ENCODE assay signal across 8 mouse cellular contexts in genomic region chr6:52795029-52795841, GRCm38 (mm10).
DNase-seq lines count a peak whose midpoint lies in the region; TF ChIP-seq lines count a peak whose summit lies in the region.

No protein-coding gene starts in this region.

- peak; percentile 77 to 84 for DNase-seq in cerebellum, postnatal 10 days
- no peak for DNase-seq in cerebellum, postnatal 36 days
- DNase-seq in kidney, adult 2 months = peak; percentile 8
- no peak for DNase-seq in kidney, adult 11 months
- DNase-seq in right cerebral cortex, postnatal 10 days (ENCODE audit: low spot score in 2 of 2) = peak; percentile 52 to 57
- no peak for DNase-seq in right cerebral cortex, adult 18-20 months
- DNase-seq in yolk sac, embryonic 10.5 days (ENCODE audit: low spot score) = peak; percentile 26
- DNase-seq in thymus, postnatal 14 days = no peak

- H3K4me3 ChIP-seq in kidney, adult 2 months (ENCODE audit: insufficient read depth, low read depth, low read length) = no peak overlapping the region

- TF ChIP-seq POLR2A in kidney, adult 2 months (IDR thresholded peaks at IDR 0.05; ENCODE audit: low read depth, low read length) = no peak

- no peaks in the 10 kb centered on the region for H3K27me3 ChIP-seq in kidney, adult 2 months (replicated peaks; ENCODE audit: control insufficient read depth, insufficient read depth, low read length)

- no peaks in the 10 kb centered on the region for H3K4me1 ChIP-seq in kidney, adult 2 months (ENCODE audit: control insufficient read depth, insufficient read depth, low read length)

- no peak for TF ChIP-seq CTCF in kidney, adult 2 months (conservative IDR thresholded peaks at IDR 0.05; ENCODE audit: insufficient read depth, insufficient read length, low read depth, low read length)

- no peaks in the 10 kb centered on the region for H3K36me3 ChIP-seq in kidney, adult 2 months (ENCODE audit: control insufficient read depth, insufficient read depth, low read length)

- 53% methylated on average over 16 of the region's 16 CpGs for WGBS in kidney, adult 2 months

- no peak overlapping the region for H3K27ac ChIP-seq in kidney, adult 2 months (ENCODE audit: insufficient read depth, low read depth, low read length)

Comparison
In these comparisons a context has a peak if more than half of its experiments do, and no peak if none do; other contexts are left out.
1. DNase-seq: peak in cerebellum, postnatal 10 days (2 of 2), kidney, adult 2 months (single experiment), right cerebral cortex, postnatal 10 days (2 of 2) and yolk sac, embryonic 10.5 days (single experiment); none in cerebellum, postnatal 36 days (0 of 2), kidney, adult 11 months (single experiment), right cerebral cortex, adult 18-20 months (single experiment) and thymus, postnatal 14 days (single experiment).